Mouse (Mus musculus) Muller cell, postnatal 12 days (primary cell): ENCODE results near the gene Fbh1.

Source experiments
- DNase-seq: peaks from one replicate; pipeline ENCODE4 v3.0.0-alpha.2; 2015; ENCODE audit errors: inconsistent ontology term

Gene Fbh1

DNA sequence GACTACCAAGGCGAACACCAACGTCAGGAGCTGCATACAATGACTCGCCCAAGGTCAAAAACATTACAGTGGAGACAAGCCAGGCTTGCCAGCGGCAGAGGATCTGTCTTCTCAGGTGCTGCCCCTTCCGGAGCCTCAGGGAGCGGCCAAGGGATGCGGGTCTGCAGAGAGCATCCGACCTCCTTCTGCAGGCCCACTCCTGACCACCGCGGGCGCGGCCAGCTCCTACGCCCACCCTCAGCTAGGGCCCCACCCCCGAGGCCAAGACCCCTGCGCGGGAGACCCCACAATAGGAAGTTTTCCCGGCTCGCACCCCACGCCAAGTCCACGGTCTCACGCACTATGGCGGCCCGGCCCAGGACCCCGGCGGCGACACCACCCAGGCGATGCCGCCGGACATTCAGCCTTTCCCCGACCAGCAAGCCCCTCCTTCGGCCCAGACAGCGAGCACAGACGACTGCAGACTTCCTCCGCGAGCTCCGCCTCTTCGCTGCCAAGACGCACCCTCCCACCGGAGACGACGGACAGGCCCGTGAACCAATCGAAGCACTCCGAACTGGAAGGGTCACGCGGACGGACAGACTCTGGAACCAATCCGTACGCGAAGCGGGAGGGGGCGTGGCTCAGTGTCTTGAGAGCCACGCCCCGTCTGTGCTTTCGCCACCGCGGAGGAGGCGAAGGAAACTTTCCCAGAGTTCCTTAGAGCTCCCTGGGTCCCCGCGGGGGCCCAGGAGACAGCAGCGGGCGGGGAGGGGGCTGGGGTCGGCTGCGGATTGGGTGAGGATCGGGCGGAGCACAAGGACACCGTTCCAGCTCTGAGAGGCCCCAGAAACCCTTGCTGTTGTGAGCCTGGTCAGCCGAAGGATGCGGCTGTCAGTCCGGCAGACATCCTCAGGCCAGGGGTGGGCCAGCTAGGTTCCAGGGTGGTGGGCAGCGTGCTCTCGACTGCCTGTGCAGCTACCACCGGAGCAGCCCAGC lies at the start of gene Fbh1, which contains the start of gene Ankrd16:
Gene Fbh1 (minus strand): TSS at position 492 of the 978 bp plus-strand sequence.
Gene Ankrd16 (plus strand): TSS at position 786 of the 978 bp plus-strand sequence.
- peak; percentile 100 for DNase-seq

GRCm38 (mm10) chr2:11801299-11801930 lies 24.0 kb upstream of the Fbh1 start:
- DNase-seq = no peak

DNA sequence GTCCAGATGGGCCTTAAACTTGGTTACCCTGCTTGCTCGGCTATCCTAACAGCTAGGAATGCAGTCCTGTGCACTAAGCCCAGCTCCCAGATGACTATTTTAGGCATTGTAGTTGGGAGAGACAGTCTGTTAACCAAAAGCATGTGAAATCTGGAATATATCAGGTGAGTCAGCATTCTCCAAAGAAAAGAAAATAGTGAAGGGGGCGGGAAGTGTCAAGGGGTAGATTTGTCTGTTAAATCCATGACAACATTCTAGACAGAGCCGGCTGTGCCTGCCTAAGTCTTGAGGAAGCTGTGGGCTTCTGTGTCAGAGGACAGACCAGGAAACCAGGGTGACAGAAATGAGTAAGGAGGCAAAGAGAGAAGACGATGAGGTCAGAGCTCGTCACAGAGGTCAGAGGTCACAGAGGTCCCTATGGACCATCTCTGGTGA lies 20.6 kb upstream of the Fbh1 start:
- DNase-seq = peak; percentile 22

DNA sequence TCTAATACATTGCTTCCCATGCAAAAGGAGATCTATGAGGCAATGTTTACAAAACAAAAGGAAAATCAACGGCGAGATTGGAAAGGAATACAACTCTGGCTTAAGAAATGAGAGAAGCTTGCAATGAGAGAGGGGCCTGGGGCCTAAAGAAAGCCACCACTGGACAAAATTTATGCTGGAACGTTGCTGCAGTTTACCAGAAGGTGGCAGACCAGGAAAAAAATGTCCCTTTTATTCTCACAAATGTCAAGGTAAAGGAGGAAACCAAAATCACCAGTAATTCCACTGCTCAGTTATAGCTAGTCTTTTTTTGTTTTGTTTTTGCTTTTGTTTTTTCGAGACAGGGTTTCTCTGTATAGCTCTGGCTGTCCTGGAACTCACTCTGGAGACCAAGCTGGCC lies 17.3 kb upstream of the Fbh1 start:
- no peak for DNase-seq

DNA sequence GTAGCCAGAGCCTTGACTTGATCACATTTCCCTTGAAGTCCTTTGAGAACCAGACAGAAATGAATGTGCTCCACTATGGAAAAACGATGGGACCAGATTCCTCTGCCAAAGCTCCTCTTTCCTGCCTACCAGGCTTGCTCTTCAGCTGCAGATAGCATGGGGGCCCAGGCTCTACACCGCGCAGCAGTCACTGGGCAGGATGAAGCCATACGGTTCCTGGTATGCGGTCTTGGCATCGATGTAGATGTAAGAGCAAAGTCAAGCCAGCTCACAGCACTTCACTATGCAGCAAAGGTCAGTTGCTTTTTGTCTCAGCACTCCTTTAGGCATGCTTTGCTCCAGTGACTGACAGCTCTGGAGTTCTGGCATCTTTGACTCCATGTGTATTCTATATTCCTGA lies 6.8 kb upstream of the Fbh1 start:
- DNase-seq = no peak

DNA sequence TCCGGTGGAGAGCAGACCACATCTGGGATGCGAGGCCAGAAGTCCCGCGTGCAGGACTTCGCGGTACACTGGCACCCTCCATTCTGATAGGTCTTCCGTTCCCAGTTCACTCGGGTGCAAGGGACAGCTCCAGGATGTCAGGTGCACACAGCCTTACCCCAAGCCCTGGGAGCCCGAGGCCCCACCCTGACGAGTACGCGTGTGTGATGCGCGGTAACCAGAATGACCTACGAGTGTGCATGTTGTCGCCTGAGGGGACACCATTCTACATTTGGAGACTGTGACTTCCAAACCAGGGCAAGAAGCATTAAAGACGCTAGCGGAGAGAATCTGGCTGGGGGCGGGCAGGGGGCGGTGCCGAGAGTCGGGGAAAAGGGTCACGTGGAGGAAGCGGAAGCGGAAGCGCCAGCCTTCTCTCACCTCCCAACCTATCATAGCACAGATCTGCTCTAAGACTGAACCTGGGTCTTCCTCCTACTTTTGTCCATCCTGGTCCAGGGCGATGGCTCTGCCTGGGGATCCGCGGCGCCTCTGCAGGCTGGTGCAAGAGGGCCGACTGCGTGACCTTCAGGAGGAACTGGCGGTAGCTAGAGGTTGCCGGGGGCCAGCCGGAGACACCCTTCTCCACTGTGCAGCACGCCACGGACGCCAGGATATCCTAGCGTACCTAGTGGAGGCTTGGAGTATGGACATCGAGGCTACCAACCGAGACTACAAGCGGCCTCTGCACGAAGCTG lies 873 bp upstream of the Fbh1 start:
- peak; percentile 94 for DNase-seq

- no peak for DNase-seq
These were observed 967 bp downstream of the Fbh1 start for GRCm38 (mm10) chr2:11776415-11776814.

GRCm38 (mm10) chr2:11775121-11775520 lies 2.3 kb downstream of the Fbh1 start:
- DNase-seq = no peak

- no peak for DNase-seq
These were observed 3.0 kb downstream of the Fbh1 start for GRCm38 (mm10) chr2:11774426-11774825.

DNA sequence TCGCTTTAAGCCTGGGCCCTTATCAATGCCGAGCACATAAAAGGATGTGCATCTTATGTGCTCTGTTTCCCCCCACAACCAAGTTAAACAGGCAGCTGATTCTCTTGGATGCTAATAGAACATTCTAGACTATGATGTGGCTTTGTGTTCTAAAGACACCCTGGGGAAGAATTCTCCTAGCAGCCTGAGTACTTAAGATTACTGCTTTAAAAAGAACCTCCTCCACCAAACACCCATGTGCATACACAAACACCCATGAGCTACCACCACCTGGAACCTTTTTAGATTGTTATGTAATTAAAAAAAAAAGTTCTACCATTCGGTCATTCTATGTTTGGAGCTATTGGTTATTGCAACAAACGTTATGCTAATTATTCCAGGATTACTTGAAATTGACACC lies 5.0 kb downstream of the Fbh1 start:
- no peak for DNase-seq

DNA sequence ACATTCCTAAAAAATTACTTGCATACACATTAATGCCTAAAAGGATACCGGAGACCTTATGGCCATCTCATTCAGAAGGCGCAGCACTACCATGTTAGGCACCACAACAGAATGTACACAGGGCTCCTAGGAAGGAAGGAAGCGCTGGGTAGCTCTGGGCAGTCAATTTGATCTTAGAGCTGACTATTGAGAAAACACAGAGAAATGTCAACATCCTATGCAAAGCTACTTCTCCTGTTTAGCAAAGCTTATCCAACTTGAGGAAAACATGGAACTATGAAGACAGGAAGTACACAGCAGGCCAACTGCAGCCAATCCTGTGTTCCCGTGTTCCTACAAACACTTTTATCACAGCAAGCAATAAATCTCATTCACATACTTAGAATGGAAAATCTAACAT lies 5.7 kb downstream of the Fbh1 start:
- no peak for DNase-seq

GRCm38 (mm10) chr2:11767161-11767545 lies 10.2 kb downstream of the Fbh1 start:
- DNase-seq = peak; percentile 81

GRCm38 (mm10) chr2:11766485-11767160 lies 10.8 kb downstream of the Fbh1 start:
- no peak for DNase-seq

DNA sequence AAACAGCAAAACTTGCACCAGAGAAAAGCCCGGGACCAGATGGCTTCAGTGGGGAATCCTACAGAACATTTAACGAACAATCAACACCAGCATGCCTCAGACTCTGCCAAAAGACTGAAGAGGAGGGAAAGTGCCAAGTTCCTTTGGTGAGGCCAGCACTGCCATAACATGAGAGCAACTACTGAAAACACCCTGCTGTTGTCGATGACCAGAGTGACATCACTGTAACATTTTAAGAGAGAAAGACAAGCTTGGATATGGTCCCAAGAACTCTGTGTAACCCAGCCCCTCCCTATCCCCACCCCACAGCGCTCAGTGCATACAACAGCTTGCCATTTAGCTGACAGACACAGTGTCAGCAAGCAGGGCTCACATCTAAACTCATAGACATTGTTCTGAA lies 11.7 kb downstream of the Fbh1 start:
- DNase-seq = peak; percentile 56

- no peak for DNase-seq
These were observed 14.8 kb downstream of the Fbh1 start for GRCm38 (mm10) chr2:11762541-11762940.

- DNase-seq = no peak
These were observed 37.8 kb downstream of the Fbh1 start for GRCm38 (mm10) chr2:11739516-11740051.

DNA sequence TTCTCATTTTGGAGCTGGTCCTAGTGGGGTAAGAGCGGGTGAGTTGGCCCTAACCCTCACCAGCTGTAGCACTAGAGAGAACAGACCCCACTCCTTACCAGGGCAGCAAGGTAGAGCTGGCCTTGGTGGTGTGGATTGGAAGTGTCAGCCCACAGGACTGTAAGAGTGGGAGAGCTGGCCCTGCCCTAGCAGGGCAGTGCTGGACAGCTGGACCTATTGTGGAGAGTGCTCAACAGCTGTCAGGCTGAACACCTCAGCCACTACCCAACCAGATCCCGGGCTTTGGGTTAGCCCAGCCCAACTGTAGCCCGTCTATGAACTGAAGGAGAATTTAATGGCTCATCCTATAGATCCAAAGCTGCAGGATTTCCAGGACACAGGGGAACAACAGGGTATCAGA lies 38.6 kb downstream of the Fbh1 start:
- DNase-seq = no peak

- no peak for DNase-seq
These were observed 41.5 kb downstream of the Fbh1 start for GRCm38 (mm10) chr2:11735853-11736252.

GRCm38 (mm10) chr2:11732978-11733377 lies 44.4 kb downstream of the Fbh1 start:
- DNase-seq = no peak

DNA sequence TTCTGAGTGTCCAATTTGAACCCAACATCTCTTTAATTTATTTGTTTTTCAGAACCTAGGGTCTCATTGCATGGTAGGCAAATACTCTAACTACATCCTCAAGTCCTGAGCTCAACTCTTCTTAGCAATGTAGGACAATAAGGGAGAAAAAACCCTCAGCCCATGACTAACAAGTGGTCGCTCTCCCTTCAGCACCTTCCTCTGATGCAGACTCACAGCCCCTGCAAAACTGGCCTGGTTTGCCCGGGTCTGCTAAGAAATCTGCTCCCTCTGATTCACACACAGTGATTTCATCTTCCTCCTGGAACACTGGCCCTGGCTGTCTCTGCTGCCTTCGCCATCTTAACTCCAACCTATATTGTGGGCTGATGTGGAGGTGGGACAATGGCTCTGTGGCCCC lies 48.3 kb downstream of the Fbh1 start:
- no peak for DNase-seq

GRCm38 (mm10) chr2:11727574-11727973 lies 49.8 kb downstream of the Fbh1 start:
- no peak for DNase-seq
